ENCODE assay signal across 12 mouse cellular contexts in genomic region chr7:35035565-35035964, GRCm38 (mm10). TPM values are rescaled to one million over a fixed set of nuclear protein-coding genes. Genes with fewer than 3 reads are reported as not detected.
DNase-seq lines count a peak whose midpoint lies in the region; ATAC-seq and TF ChIP-seq lines count a peak whose summit lies in the region.
"Had no signal": no experiment of that assay in that cellular context is flagged by ENCODE, and none has a peak within 500 bp of the region (broad histone marks: within the 10 kb centered on the region; RNA-seq: fewer than 3 reads in every experiment).

No protein-coding gene starts in this region.

- H3K4me3 ChIP-seq in heart, postnatal 0 days (ENCODE audit: low read depth, low read length), result no peak overlapping the region
- H3K4me3 ChIP-seq in midbrain, embryonic 14.5 days (replicated peaks; ENCODE audit: low read depth, low read length), result no peak overlapping the region
- no peak overlapping the region for H3K4me3 ChIP-seq in midbrain, embryonic 13.5 days (replicated peaks)
- H3K4me3 ChIP-seq in limb, embryonic 15.5 days, result no peak overlapping the region
- no peak overlapping the region for H3K4me3 ChIP-seq in neural tube, embryonic 14.5 days (ENCODE audit: low read depth, low read length)
- no peak overlapping the region for H3K4me3 ChIP-seq in thymus, adult 2 months (ENCODE audit: control insufficient read depth, insufficient read depth, low read length)
- H3K4me3 ChIP-seq: heart, adult 2 months had no signal

- no peak for TF ChIP-seq CTCF in heart, postnatal 0 days (IDR thresholded peaks at IDR 0.05; ENCODE audit: low read depth)
- TF ChIP-seq CTCF in thymus, adult 2 months (IDR thresholded peaks at IDR 0.05; ENCODE audit: borderline replicate concordance, control insufficient read depth, extremely low read depth, insufficient read depth, low read length, poor library complexity), result no peak

- no peak for TF ChIP-seq POLR2A in thymus, adult 2 months (IDR thresholded peaks at IDR 0.05; ENCODE audit: control insufficient read depth, extremely low read depth, insufficient read depth, low read length, poor library complexity)

- H3K9ac ChIP-seq in heart, postnatal 0 days (replicated peaks; ENCODE audit: low read depth, low read length), result no peak overlapping the region
- H3K9ac ChIP-seq in midbrain, embryonic 14.5 days (replicated peaks; ENCODE audit: low read length), result no peak overlapping the region
- H3K9ac ChIP-seq in midbrain, embryonic 13.5 days (replicated peaks), result no peak overlapping the region
- no peak overlapping the region for H3K9ac ChIP-seq in limb, embryonic 15.5 days
- H3K9ac ChIP-seq in neural tube, embryonic 14.5 days (replicated peaks; ENCODE audit: low read depth, low read length), result no peak overlapping the region

- DNase-seq in heart, postnatal 0 days (ENCODE audit: low spot score), result no peak
- DNase-seq in heart, postnatal 4 days, result no peak
- DNase-seq in midbrain, embryonic 14.5 days, result no peak
- DNase-seq in urinary bladder, postnatal 14 days (ENCODE audit: low spot score), result no peak
- no peak for DNase-seq in thymus, adult 2 months
- DNase-seq: adrenal gland, adult 8-10 months; lung, adult 2 months; thymus, postnatal 4 days had no signal

- no peaks in the 10 kb centered on the region for H3K9me3 ChIP-seq in heart, postnatal 0 days (replicated peaks; ENCODE audit: control insufficient read depth, low read length)
- H3K9me3 ChIP-seq in midbrain, embryonic 14.5 days (ENCODE audit: control insufficient read depth, low read length), result no peaks in the 10 kb centered on the region
- no peaks in the 10 kb centered on the region for H3K9me3 ChIP-seq in midbrain, embryonic 13.5 days
- no peaks in the 10 kb centered on the region for H3K9me3 ChIP-seq in limb, embryonic 15.5 days
- H3K9me3 ChIP-seq in neural tube, embryonic 14.5 days (ENCODE audit: control insufficient read depth, low read length), result no peaks in the 10 kb centered on the region

- peaks cover 8% of the 10 kb centered on the region; the same call in 1 of the 2 replicates for H3K36me3 ChIP-seq in heart, postnatal 0 days (replicated peaks; ENCODE audit: control insufficient read depth, insufficient read depth, low read length)
- peaks cover 24% of the 10 kb centered on the region for H3K36me3 ChIP-seq in midbrain, embryonic 14.5 days (ENCODE audit: control insufficient read depth, insufficient read depth, low read length)
- H3K36me3 ChIP-seq in midbrain, embryonic 13.5 days, result peaks cover 35% of the 10 kb centered on the region
- peaks cover 32% of the 10 kb centered on the region for H3K36me3 ChIP-seq in limb, embryonic 15.5 days
- H3K36me3 ChIP-seq in neural tube, embryonic 14.5 days (ENCODE audit: control insufficient read depth, insufficient read depth, low read length), result no peaks in the 10 kb centered on the region
- H3K36me3 ChIP-seq in thymus, adult 2 months (ENCODE audit: control insufficient read depth, insufficient read depth, low read length), result no peaks in the 10 kb centered on the region

- no peaks in the 10 kb centered on the region for H3K27me3 ChIP-seq in heart, postnatal 0 days (ENCODE audit: control insufficient read depth, insufficient read depth, low read length)
- no peaks in the 10 kb centered on the region for H3K27me3 ChIP-seq in midbrain, embryonic 14.5 days (ENCODE audit: control insufficient read depth, insufficient read depth, low read length)
- no peaks in the 10 kb centered on the region for H3K27me3 ChIP-seq in midbrain, embryonic 13.5 days
- H3K27me3 ChIP-seq in limb, embryonic 15.5 days, result no peaks in the 10 kb centered on the region
- H3K27me3 ChIP-seq in neural tube, embryonic 14.5 days (ENCODE audit: control insufficient read depth, insufficient read depth, low read length), result no peaks in the 10 kb centered on the region
- no peaks in the 10 kb centered on the region for H3K27me3 ChIP-seq in thymus, adult 2 months (ENCODE audit: control insufficient read depth, insufficient read depth, low read length)

- no peak for TF ChIP-seq EP300 in heart, postnatal 0 days (IDR thresholded peaks at IDR 0.05; ENCODE audit: low read depth)

- peaks cover 8% of the 10 kb centered on the region for H3K4me1 ChIP-seq in heart, postnatal 0 days (ENCODE audit: control insufficient read depth, insufficient read depth)
- peaks cover 10% of the 10 kb centered on the region; the same call in 1 of the 2 replicates for H3K4me1 ChIP-seq in midbrain, embryonic 14.5 days (ENCODE audit: control insufficient read depth, insufficient read depth, low read length)
- H3K4me1 ChIP-seq in midbrain, embryonic 13.5 days (replicated peaks), result peaks cover 20% of the 10 kb centered on the region
- peaks cover 30% of the 10 kb centered on the region for H3K4me1 ChIP-seq in limb, embryonic 15.5 days
- peaks cover 18% of the 10 kb centered on the region for H3K4me1 ChIP-seq in neural tube, embryonic 14.5 days (ENCODE audit: control insufficient read depth, insufficient read depth, low read length)
- no peaks in the 10 kb centered on the region for H3K4me1 ChIP-seq in thymus, adult 2 months (replicated peaks; ENCODE audit: control insufficient read depth, insufficient read depth, low read length)

- WGBS in heart, postnatal 0 days, result 53% methylated on average over 4 of the region's 4 CpGs
- WGBS in midbrain, embryonic 14.5 days, result 93% methylated on average over 4 of the region's 4 CpGs
- whole genome bisulfite sequencing in midbrain, embryonic 13.5 days, result 99% methylated on average over 4 of the region's 4 CpGs
- WGBS in limb, embryonic 15.5 days, result 75% methylated on average over 4 of the region's 4 CpGs
- WGBS in neural tube, embryonic 14.5 days, result 94% methylated on average over 4 of the region's 4 CpGs
- 88% methylated on average over 4 of the region's 4 CpGs for WGBS in thymus, adult 2 months

- H3K4me2 ChIP-seq in heart, postnatal 0 days (ENCODE audit: low read depth, low read length), result no peak overlapping the region
- no peak overlapping the region for H3K4me2 ChIP-seq in midbrain, embryonic 14.5 days (ENCODE audit: low read length)
- no peak overlapping the region for H3K4me2 ChIP-seq in midbrain, embryonic 13.5 days (replicated peaks)
- H3K4me2 ChIP-seq in limb, embryonic 15.5 days, result no peak overlapping the region
- H3K4me2 ChIP-seq in neural tube, embryonic 14.5 days (ENCODE audit: low read depth, low read length), result no peak overlapping the region

- peak overlapping the region; percentile 32; the same call in 1 of the 2 replicates for H3K27ac ChIP-seq in heart, postnatal 0 days (ENCODE audit: low read depth)
- H3K27ac ChIP-seq in midbrain, embryonic 14.5 days (replicated peaks; ENCODE audit: low read depth, low read length), result 0 out of 2 replicates have a peak overlapping the region, but pooled peaks have one; percentile 26
- no peak overlapping the region for H3K27ac ChIP-seq in midbrain, embryonic 13.5 days
- peak overlapping the region; percentile 57 for H3K27ac ChIP-seq in limb, embryonic 15.5 days
- peak overlapping the region; percentile 64; the same call in 1 of the 2 replicates for H3K27ac ChIP-seq in neural tube, embryonic 14.5 days (ENCODE audit: low read depth, low read length)
- no peak overlapping the region for H3K27ac ChIP-seq in thymus, adult 2 months (ENCODE audit: control insufficient read depth, insufficient read depth, low read length)

- no peak for ATAC-seq in heart, postnatal 0 days (ENCODE audit: insufficient read depth, low read depth)
- no peak for ATAC-seq in midbrain, embryonic 14.5 days (ENCODE audit: low FRiP score, low TSS enrichment)
- no peak for ATAC-seq in midbrain, embryonic 13.5 days
- ATAC-seq in limb, embryonic 15.5 days (ENCODE audit: insufficient number of reproducible peaks, low FRiP score, low TSS enrichment, low read depth), result no peak
- ATAC-seq in neural tube, embryonic 14.5 days (ENCODE audit: low read depth), result 0 out of 2 replicates have a peak, but pooled peaks have one; percentile 1

RNA-seq across cellular contexts. Expression of gene Cebpg, which starts 20.8 kb away (rescaled TPM):
- total RNA-seq in heart, postnatal 0 days (2014; rRNA removed; ENCODE audit: low replicate concordance), result 3.6 and 9.1 TPM in 2 replicates
- polyA plus RNA-seq in heart, postnatal 0 days (2015; fragmentation: Nextera tagmentation; extraction: Ambion mirVana), result 13.4 and 13.9 TPM in 2 replicates
- total RNA-seq in heart, postnatal 4 days (2021), result 10 to 100 TPM; 17.4 to 19.3 TPM
- polyA plus RNA-seq in midbrain, embryonic 14.5 days (2014; fragmentation: Nextera tagmentation; extraction: Ambion mirVana), result 29.6 and 32.0 TPM in 2 replicates
- polyA plus RNA-seq in midbrain, embryonic 13.5 days (2015; fragmentation: Nextera tagmentation; extraction: Ambion mirVana), result 42.4 and 46.1 TPM in 2 replicates
- 36.6 and 43.0 TPM in 2 replicates for polyA plus RNA-seq in limb, embryonic 15.5 days (2015; fragmentation: Nextera tagmentation; extraction: Ambion mirVana)
- 27.2 and 32.4 TPM in 2 replicates for polyA plus RNA-seq in neural tube, embryonic 14.5 days (2014; fragmentation: Nextera tagmentation; extraction: Ambion mirVana)
- polyA plus RNA-seq in thymus, adult 2 months (2012; rRNA removed), result 11.9 and 12.8 TPM in 2 replicates

Comparison
In these comparisons a context has a peak if more than half of its experiments do, and no peak if none do; other contexts are left out.
1. H3K27ac ChIP-seq: peak in heart, postnatal 0 days (single experiment), midbrain, embryonic 14.5 days (single experiment), limb, embryonic 15.5 days (single experiment) and neural tube, embryonic 14.5 days (single experiment); none in midbrain, embryonic 13.5 days (single experiment) and thymus, adult 2 months (single experiment).